Mouse (Mus musculus): ENCODE measurements at regions not wholly inside any gene's neighbourhood (a gene's known extent, or its start where the extent isn't known, plus 50 kb on each side); places are given as distances from the start of the nearest gene placed in this dataset.
A peak's percentile ranks its signal among the peaks of the same experiment; 100 is the strongest.

GRCm38 (mm10) chr12:77179138-77179537 lies 58.8 kb upstream of the Fut8 start:
- H3K4me1 ChIP-seq (ENCODE audit: control insufficient read depth, insufficient read depth, insufficient read length, low read length) = peaks cover 13% of the 10 kb centered on the region
- no peak overlapping the region for H3K27ac ChIP-seq (replicated peaks; ENCODE audit: low read depth, low read length)
- H3K4me3 ChIP-seq (ENCODE audit: insufficient read depth, low read depth, low read length) = no peak overlapping the region

- peaks cover 13% of the 10 kb centered on the region for H3K4me1 ChIP-seq (ENCODE audit: control insufficient read depth, insufficient read depth, insufficient read length, low read length)
- peak overlapping the region; percentile 65 for H3K27ac ChIP-seq (replicated peaks; ENCODE audit: low read depth, low read length)
- no peak overlapping the region for H3K4me3 ChIP-seq (ENCODE audit: insufficient read depth, low read depth, low read length)
Observed at GRCm38 (mm10) chr12:77177811-77178578, 59.9 kb upstream of the Fut8 start.

DNA sequence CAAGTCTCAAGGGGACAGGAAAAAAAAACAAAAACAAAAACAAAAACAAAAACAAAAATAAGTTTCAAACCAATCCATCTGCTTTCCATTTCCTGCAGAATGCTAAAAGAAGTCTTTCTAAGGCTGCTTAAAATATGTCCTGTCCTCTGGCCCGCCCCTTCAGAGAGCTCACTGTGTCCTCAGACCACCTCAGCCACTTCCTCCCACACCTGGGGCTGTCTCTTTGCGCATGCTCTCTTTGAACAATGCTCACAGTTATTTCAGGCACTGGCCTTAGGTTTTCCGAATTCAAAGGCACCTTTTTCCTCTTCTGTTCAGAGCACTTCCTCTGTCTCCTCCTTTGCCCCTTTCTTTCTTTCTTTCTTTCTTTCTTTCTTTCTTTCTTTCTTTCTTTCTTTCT lies 60.6 kb upstream of the Fut8 start:
- Histone ChIP-seq H3K4me3 (ENCODE audit: insufficient read depth, low read depth, low read length) (no peak overlapping the region), H3K27ac (replicated peaks; ENCODE audit: low read depth, low read length) (peak overlapping the region; percentile 77), H3K4me1 (ENCODE audit: control insufficient read depth, insufficient read depth, insufficient read length, low read length) (peaks cover 13% of the 10 kb centered on the region)

- Histone ChIP-seq H3K27ac (replicated peaks; ENCODE audit: low read depth, low read length) (no peak overlapping the region), H3K4me1 (ENCODE audit: control insufficient read depth, insufficient read depth, insufficient read length, low read length) (peaks cover 13% of the 10 kb centered on the region), H3K4me3 (ENCODE audit: insufficient read depth, low read depth, low read length) (no peak overlapping the region)
Observed at GRCm38 (mm10) chr12:77174032-77174431, 63.9 kb upstream of the Fut8 start.

GRCm38 (mm10) chr12:77172540-77172939 lies 65.4 kb upstream of the Fut8 start:
- Histone ChIP-seq H3K4me3 (ENCODE audit: insufficient read depth, low read depth, low read length) (no peak overlapping the region), H3K27ac (replicated peaks; ENCODE audit: low read depth, low read length) (no peak overlapping the region), H3K4me1 (ENCODE audit: control insufficient read depth, insufficient read depth, insufficient read length, low read length) (peaks cover 5% of the 10 kb centered on the region)

DNA sequence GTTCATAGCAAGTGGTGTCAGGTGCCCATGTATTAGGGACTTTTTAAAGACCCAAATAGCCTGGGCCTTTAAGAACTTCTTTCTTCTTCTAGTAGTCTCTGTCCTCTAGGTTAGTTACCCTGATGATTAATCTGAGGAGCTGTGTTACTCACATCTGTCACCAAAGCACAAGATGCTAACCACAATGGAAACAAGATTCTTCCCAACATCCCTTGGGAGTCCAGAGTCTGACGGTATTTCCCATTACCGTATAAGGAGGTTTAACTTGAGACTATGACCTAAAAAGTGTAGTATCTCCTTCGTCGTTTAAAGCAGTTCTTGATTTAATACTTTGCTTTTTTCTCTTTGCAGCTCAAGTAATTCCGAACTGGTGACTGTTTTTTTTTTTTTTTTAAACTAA lies 67.7 kb upstream of the Fut8 start:
- Histone ChIP-seq H3K27ac (replicated peaks; ENCODE audit: low read depth, low read length) (no peak overlapping the region), H3K4me3 (ENCODE audit: insufficient read depth, low read depth, low read length) (no peak overlapping the region), H3K4me1 (ENCODE audit: control insufficient read depth, insufficient read depth, insufficient read length, low read length) (no peaks in the 10 kb centered on the region)

DNA sequence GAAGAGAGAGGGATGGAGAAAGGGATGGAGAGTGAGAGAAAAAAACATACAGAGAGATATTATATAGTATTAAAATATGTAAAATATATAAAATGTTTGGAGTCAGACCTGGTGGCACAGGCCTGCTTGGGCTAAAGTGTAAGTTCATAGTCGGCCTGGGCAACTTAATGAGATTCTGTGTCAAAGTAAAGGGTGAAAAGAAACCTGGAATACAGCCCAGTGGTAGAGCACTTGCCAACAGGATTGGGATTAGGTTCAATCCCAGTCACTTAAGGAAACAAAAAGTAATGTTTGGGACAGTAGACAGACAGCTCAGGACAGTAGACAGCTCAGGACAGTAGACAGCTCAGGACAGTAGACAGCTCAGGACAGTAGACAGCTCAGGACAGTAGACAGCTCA lies 69.6 kb upstream of the Fut8 start:
- Histone ChIP-seq H3K4me1 (ENCODE audit: control insufficient read depth, insufficient read depth, insufficient read length, low read length) (no peaks in the 10 kb centered on the region), H3K4me3 (ENCODE audit: insufficient read depth, low read depth, low read length) (no peak overlapping the region), H3K27ac (replicated peaks; ENCODE audit: low read depth, low read length) (no peak overlapping the region)

GRCm38 (mm10) chr12:77156698-77157097 lies 81.2 kb upstream of the Fut8 start:
- Histone ChIP-seq H3K27ac (replicated peaks; ENCODE audit: low read depth, low read length) (no peak overlapping the region), H3K4me1 (ENCODE audit: control insufficient read depth, insufficient read depth, insufficient read length, low read length) (no peaks in the 10 kb centered on the region), H3K4me3 (ENCODE audit: insufficient read depth, low read depth, low read length) (no peak overlapping the region)

- Histone ChIP-seq H3K4me3 (ENCODE audit: insufficient read depth, low read depth, low read length) (no peak overlapping the region), H3K27ac (replicated peaks; ENCODE audit: low read depth, low read length) (no peak overlapping the region), H3K4me1 (ENCODE audit: control insufficient read depth, insufficient read depth, insufficient read length, low read length) (no peaks in the 10 kb centered on the region)
Observed at GRCm38 (mm10) chr12:77155626-77156025, 82.3 kb upstream of the Fut8 start.

- Histone ChIP-seq H3K4me3 (ENCODE audit: insufficient read depth, low read depth, low read length) (no peak overlapping the region), H3K27ac (replicated peaks; ENCODE audit: low read depth, low read length) (no peak overlapping the region)
Observed at GRCm38 (mm10) chr12:77151471-77151870, 86.5 kb upstream of the Fut8 start.

DNA sequence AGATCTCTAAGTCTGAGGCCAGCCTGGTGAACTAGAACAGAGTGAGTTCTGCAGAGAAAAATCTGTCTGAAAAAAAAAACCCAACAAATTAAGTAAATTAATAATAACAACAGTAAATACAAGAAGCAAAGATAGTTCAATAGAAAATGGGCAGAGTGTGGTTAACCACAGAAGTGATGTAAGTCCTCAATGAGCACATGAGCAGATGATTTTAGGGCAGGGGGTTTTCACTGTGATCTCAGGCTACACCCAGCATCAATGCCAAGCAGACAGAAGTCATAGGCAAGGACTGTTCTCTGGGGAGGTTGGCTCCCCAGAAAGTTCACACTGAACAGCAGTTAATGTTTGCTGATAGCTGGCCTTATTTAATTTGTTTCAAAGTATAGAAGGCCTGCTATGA lies 88.1 kb upstream of the Fut8 start:
- no peak overlapping the region for H3K27ac ChIP-seq (replicated peaks; ENCODE audit: low read depth, low read length)
- no peak overlapping the region for H3K4me3 ChIP-seq (ENCODE audit: insufficient read depth, low read depth, low read length)
- no peaks in the 10 kb centered on the region for H3K4me1 ChIP-seq (ENCODE audit: control insufficient read depth, insufficient read depth, insufficient read length, low read length)

More at GRCm38 (mm10) chr12:77151471-77151870, 86.5 kb upstream of the Fut8 start:
- no peaks in the 10 kb centered on the region for H3K4me1 ChIP-seq (ENCODE audit: control insufficient read depth, insufficient read depth, insufficient read length, low read length)

- Histone ChIP-seq H3K27ac (replicated peaks; ENCODE audit: low read depth, low read length) (no peak overlapping the region), H3K4me1 (ENCODE audit: control insufficient read depth, insufficient read depth, insufficient read length, low read length) (no peaks in the 10 kb centered on the region), H3K4me3 (ENCODE audit: insufficient read depth, low read depth, low read length) (no peak overlapping the region)
Observed at GRCm38 (mm10) chr12:77148146-77148545, 89.8 kb upstream of the Fut8 start.

DNA sequence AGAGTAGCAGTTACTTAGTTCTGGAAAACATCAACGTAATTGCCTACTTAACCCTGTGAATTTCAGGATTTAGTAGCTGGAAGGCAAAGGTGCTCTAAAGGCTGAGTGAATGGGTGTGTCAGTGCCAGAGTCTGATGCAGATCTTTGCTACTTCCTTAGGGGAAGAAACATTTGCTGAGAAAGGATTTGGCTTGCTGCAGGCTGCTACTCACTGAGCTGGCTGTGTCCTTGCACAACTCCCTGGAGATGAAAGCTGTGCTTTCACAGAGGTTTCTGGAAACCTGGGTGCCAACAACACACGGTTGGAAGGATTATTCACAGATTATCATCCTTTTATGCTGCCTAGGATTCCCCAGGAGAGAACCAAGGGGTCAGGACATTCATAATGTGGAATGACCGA lies 94.0 kb upstream of the Fut8 start:
- H3K4me3 ChIP-seq (ENCODE audit: insufficient read depth, low read depth, low read length) = no peak overlapping the region
- peaks cover 8% of the 10 kb centered on the region; the same call in 1 of the 2 replicates for H3K4me1 ChIP-seq (ENCODE audit: control insufficient read depth, insufficient read depth, insufficient read length, low read length)
- H3K27ac ChIP-seq (replicated peaks; ENCODE audit: low read depth, low read length) = no peak overlapping the region

- no peak overlapping the region for H3K4me3 ChIP-seq (ENCODE audit: insufficient read depth, low read depth, low read length)
- peaks cover 8% of the 10 kb centered on the region; the same call in 1 of the 2 replicates for H3K4me1 ChIP-seq (ENCODE audit: control insufficient read depth, insufficient read depth, insufficient read length, low read length)
- H3K27ac ChIP-seq (replicated peaks; ENCODE audit: low read depth, low read length) = no peak overlapping the region
Observed at GRCm38 (mm10) chr12:77143521-77143920, 94.4 kb upstream of the Fut8 start.

GRCm38 (mm10) chr12:77143105-77143504 lies 94.8 kb upstream of the Fut8 start:
- Histone ChIP-seq H3K27ac (replicated peaks; ENCODE audit: low read depth, low read length) (no peak overlapping the region), H3K4me3 (ENCODE audit: insufficient read depth, low read depth, low read length) (no peak overlapping the region), H3K4me1 (ENCODE audit: control insufficient read depth, insufficient read depth, insufficient read length, low read length) (peaks cover 8% of the 10 kb centered on the region; the same call in 1 of the 2 replicates)

DNA sequence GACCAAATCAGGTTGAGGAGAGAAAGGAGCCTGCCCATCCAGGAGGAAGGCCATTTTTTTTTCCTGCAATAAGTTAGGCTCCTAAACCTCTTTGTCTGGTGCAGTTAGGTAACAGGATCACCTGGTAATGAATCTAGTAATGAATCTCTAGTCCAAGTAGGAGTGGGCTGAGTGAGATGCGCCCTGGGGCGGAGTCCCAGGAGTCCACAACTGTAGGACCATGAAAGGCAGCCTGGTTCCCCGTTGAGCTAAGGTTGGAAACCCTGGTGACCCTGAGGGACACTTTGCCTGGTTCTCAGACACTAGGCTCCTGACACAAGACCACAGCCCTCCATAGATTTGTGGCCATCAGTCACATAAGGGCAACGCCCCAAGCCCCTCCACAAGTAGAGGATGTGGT lies 95.7 kb upstream of the Fut8 start:
- no peak overlapping the region for H3K27ac ChIP-seq (replicated peaks; ENCODE audit: low read depth, low read length)
- H3K4me3 ChIP-seq (ENCODE audit: insufficient read depth, low read depth, low read length) = no peak overlapping the region
- peaks cover 8% of the 10 kb centered on the region; the same call in 1 of the 2 replicates for H3K4me1 ChIP-seq (ENCODE audit: control insufficient read depth, insufficient read depth, insufficient read length, low read length)

All from brown adipose tissue, adult 24 weeks (tissue).